8 mouse cellular contexts compared by ENCODE assay signal in genomic region chr2:27071137-27071536, GRCm38 (mm10). TPM values are rescaled to one million over a fixed set of nuclear protein-coding genes. Genes with fewer than 3 reads are reported as not detected.
DNase-seq lines count a peak whose midpoint lies in the region; ATAC-seq and TF ChIP-seq lines count a peak whose summit lies in the region.
"Had no signal": no experiment of that assay in that cellular context is flagged by ENCODE, and none has a peak within 500 bp of the region (broad histone marks: within the 10 kb centered on the region; RNA-seq: fewer than 3 reads in every experiment).

No protein-coding gene starts in this region.

- H3K4me3 ChIP-seq in neural tube, embryonic 13.5 days, result no peak overlapping the region
- H3K4me3 ChIP-seq in heart, postnatal 0 days (ENCODE audit: low read depth, low read length), result no peak overlapping the region
- H3K4me3 ChIP-seq: liver, embryonic 15.5 days had no signal

- TF ChIP-seq EP300 in heart, postnatal 0 days (IDR thresholded peaks at IDR 0.05; ENCODE audit: low read depth), result no peak

- DNase-seq in neural tube, embryonic 10.5 days (ENCODE audit: extremely low spot score, low spot score), result no peak
- DNase-seq in cerebellum, postnatal 10 days, result peak; percentile 81 to 88
- DNase-seq in heart, postnatal 0 days (ENCODE audit: low spot score), result peak; percentile 86
- peak; percentile 86 for DNase-seq in layer of hippocampus, adult 8-10 months (ENCODE audit: low spot score in 2 of 2)
- DNase-seq in lung, postnatal 10 days, result peak; percentile 91
- DNase-seq in embryo, embryonic 10 days (ENCODE audit: low spot score), result no peak

- no peak for TF ChIP-seq CTCF in heart, postnatal 0 days (IDR thresholded peaks at IDR 0.05; ENCODE audit: low read depth)

- H3K4me2 ChIP-seq in neural tube, embryonic 13.5 days, result no peak overlapping the region
- H3K4me2 ChIP-seq in heart, postnatal 0 days (ENCODE audit: low read depth, low read length), result no peak overlapping the region
- H3K4me2 ChIP-seq: liver, embryonic 15.5 days had no signal

- 39% methylated on average over 4 of the region's 4 CpGs for WGBS in neural tube, embryonic 13.5 days
- WGBS in heart, postnatal 0 days, result 3% methylated on average over 4 of the region's 4 CpGs

- ATAC-seq in neural tube, embryonic 13.5 days (ENCODE audit: low read depth), result peak; percentile 61; the same call in 1 of the 2 replicates
- ATAC-seq in heart, postnatal 0 days (ENCODE audit: insufficient read depth, low read depth), result peak; percentile 67; the same call in 1 of the 2 replicates

- H3K9ac ChIP-seq in neural tube, embryonic 13.5 days, result no peak overlapping the region
- no peak overlapping the region for H3K9ac ChIP-seq in heart, postnatal 0 days (replicated peaks; ENCODE audit: low read depth, low read length)
- H3K9ac ChIP-seq: liver, embryonic 15.5 days had no signal

- H3K9me3 ChIP-seq in neural tube, embryonic 13.5 days, result no peaks in the 10 kb centered on the region
- no peaks in the 10 kb centered on the region for H3K9me3 ChIP-seq in heart, postnatal 0 days (replicated peaks; ENCODE audit: control insufficient read depth, low read length)
- H3K9me3 ChIP-seq: liver, embryonic 15.5 days had no signal

- H3K36me3 ChIP-seq in neural tube, embryonic 13.5 days, result no peaks in the 10 kb centered on the region
- H3K36me3 ChIP-seq in heart, postnatal 0 days (replicated peaks; ENCODE audit: control insufficient read depth, insufficient read depth, low read length), result no peaks in the 10 kb centered on the region
- H3K36me3 ChIP-seq: liver, embryonic 15.5 days had no signal

- H3K4me1 ChIP-seq in neural tube, embryonic 13.5 days (replicated peaks), result peaks cover 23% of the 10 kb centered on the region
- peaks cover 20% of the 10 kb centered on the region for H3K4me1 ChIP-seq in heart, postnatal 0 days (ENCODE audit: control insufficient read depth, insufficient read depth)
- H3K4me1 ChIP-seq: liver, embryonic 15.5 days had no signal

- 0 out of 2 replicates have a peak overlapping the region, but pooled peaks have one; percentile 13 for H3K27ac ChIP-seq in neural tube, embryonic 13.5 days (replicated peaks)
- no peak overlapping the region for H3K27ac ChIP-seq in heart, postnatal 0 days (ENCODE audit: low read depth)
- H3K27ac ChIP-seq: liver, embryonic 15.5 days had no signal

- no peaks in the 10 kb centered on the region; the same call in 1 of the 2 replicates for H3K27me3 ChIP-seq in neural tube, embryonic 13.5 days
- H3K27me3 ChIP-seq in heart, postnatal 0 days (ENCODE audit: control insufficient read depth, insufficient read depth, low read length), result no peaks in the 10 kb centered on the region
- H3K27me3 ChIP-seq: liver, embryonic 15.5 days had no signal

RNA-seq across cellular contexts. Expression of gene Mymk, which starts 0.8 kb away (rescaled TPM):
- 1.3 and 5.9 TPM in 2 replicates for polyA plus RNA-seq in neural tube, embryonic 13.5 days (2015; fragmentation: Nextera tagmentation; extraction: Ambion mirVana)
- not detected in 2 replicates for total RNA-seq in heart, postnatal 0 days (2014; rRNA removed; ENCODE audit: low replicate concordance)
- 0.08 and 0.10 TPM in 2 replicates for polyA plus RNA-seq in heart, postnatal 0 days (2015; fragmentation: Nextera tagmentation; extraction: Ambion mirVana)
- total RNA-seq in layer of hippocampus, adult 8-10 months (2022), result 1 to 10 TPM in 3 of 4 experiments, under 1 TPM in 1; 0.54 to 2.7 (median 1.7) TPM

RNA-seq across cellular contexts. Expression of gene Adamtsl2, which starts 8.0 kb away (rescaled TPM):
- polyA plus RNA-seq in neural tube, embryonic 13.5 days (2015; fragmentation: Nextera tagmentation; extraction: Ambion mirVana), result 9.1 and 9.2 TPM in 2 replicates
- total RNA-seq in heart, postnatal 0 days (2014; rRNA removed; ENCODE audit: low replicate concordance), result 17.7 and 21.9 TPM in 2 replicates
- polyA plus RNA-seq in heart, postnatal 0 days (2015; fragmentation: Nextera tagmentation; extraction: Ambion mirVana), result 7.2 and 7.7 TPM in 2 replicates
- total RNA-seq in layer of hippocampus, adult 8-10 months (2022), result 10 to 100 TPM in 2 of 4 experiments, 1 to 10 TPM in 2; 8.9 to 13.8 (median 11.1) TPM

RNA-seq across cellular contexts. Expression of gene Slc2a6, which starts 43.3 kb away (rescaled TPM):
- 8.3 and 9.3 TPM in 2 replicates for polyA plus RNA-seq in neural tube, embryonic 13.5 days (2015; fragmentation: Nextera tagmentation; extraction: Ambion mirVana)
- 0.66 and 0.80 TPM in 2 replicates for total RNA-seq in heart, postnatal 0 days (2014; rRNA removed; ENCODE audit: low replicate concordance)
- polyA plus RNA-seq in heart, postnatal 0 days (2015; fragmentation: Nextera tagmentation; extraction: Ambion mirVana), result 0.10 and 0.14 TPM in 2 replicates
- total RNA-seq in layer of hippocampus, adult 8-10 months (2022), result 10 to 100 TPM; 33.6 to 37.1 (median 34.4) TPM

Comparison
In these comparisons a context has a peak if more than half of its experiments do, and no peak if none do; other contexts are left out.
1. DNase-seq: peak in cerebellum, postnatal 10 days (2 of 2), heart, postnatal 0 days (single experiment), layer of hippocampus, adult 8-10 months (2 of 2) and lung, postnatal 10 days (single experiment); none in neural tube, embryonic 10.5 days (single experiment) and embryo, embryonic 10 days (single experiment).
2. RNA of gene Slc2a6, which starts 43.3 kb away (total RNA-seq): 33.6 to 37.1 TPM in layer of hippocampus, adult 8-10 months; 0.66 to 0.80 TPM in heart, postnatal 0 days; every median in the first group is over 10 times any median in the second.